Mouse (Mus musculus) fibroblast of lung, adult 2 months (primary cell): ENCODE results near the gene Rbp7.
A peak's percentile ranks its signal among the peaks of the same experiment; 100 is the strongest.
"Not testable (repeated sequence)": the region's sequence is repeated elsewhere in the genome, so short reads cannot be mapped to it uniquely, and the experiment has no call there.

Experiments used
- DNase-seq: peaks from one replicate; pipeline ENCODE4 v3.0.0-alpha.2; 2011; ENCODE audit warnings: low read depth

Rbp7 gene

GRCm38 (mm10) chr4:149454879-149455278, at the start of gene Rbp7:
Gene Rbp7 (minus strand): TSS chr4:149454978.
- no peak for DNase-seq

DNA sequence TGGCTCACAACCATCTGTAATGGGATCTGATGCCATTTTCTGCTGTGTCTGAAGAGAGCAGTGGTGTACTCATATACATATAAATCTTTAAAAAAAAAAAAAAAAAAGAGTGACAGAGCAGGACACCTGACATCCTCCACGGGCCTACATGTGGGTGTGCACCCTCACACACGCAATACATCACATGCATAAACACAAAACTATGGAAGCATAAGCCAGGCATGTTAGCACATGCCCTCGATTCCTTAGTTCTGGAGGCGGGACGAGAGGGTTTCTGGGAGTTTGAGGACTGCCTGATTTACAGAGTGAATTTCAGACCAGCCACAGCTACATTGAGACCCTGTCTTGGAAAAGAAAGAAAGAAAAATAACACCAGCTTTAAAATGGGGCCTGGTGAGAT, 49.6 kb upstream of the Rbp7 start:
- DNase-seq = no peak

GRCm38 (mm10) chr4:149499790-149500189, 45.0 kb upstream of the Rbp7 start:
- DNase-seq = peak; percentile 67

DNA sequence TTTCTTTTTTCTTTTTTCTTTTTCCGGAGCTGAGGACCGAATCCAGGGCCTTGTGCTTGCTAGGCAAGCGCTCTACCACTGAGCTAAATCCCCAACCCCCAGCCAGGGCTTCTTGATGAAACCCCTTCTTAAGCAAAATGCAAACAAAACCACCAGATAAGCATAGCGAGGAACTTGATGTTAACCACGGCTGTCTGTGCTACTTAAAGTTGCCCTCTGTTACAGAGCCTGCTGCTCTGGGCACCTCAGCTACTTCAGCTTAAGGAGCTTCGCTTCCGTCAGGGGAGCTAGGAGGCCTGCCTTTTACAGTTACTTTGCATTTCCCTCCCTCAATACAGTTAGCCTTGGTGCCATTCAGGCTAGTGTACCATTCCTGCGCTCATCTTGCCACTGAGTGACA, 44.1 kb upstream of the Rbp7 start:
- no peak for DNase-seq

DNA sequence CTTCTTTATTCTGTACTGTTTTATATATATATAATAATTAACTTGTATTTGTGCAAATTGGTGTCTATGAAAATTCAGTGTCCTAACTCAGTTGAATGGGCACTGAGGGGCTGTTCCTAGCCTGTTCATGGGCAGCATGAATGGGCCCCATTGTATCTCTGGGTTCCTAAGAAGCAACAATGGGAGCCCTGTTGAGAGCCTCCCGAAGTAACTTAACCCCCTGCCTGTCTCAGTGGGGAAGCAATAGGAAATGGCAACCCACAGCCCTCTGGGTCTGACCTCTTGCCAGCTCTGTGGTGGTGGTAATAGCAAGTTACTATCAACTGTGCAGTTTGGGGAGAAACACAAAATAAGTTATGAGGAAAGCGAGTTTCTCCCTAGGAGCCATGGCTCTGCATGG, 41.8 kb upstream of the Rbp7 start:
- peak; percentile 81 for DNase-seq

- no peak for DNase-seq
Measured at GRCm38 (mm10) chr4:149491151-149491550, 36.4 kb upstream of the Rbp7 start.

GRCm38 (mm10) chr4:149489415-149490240, 34.9 kb upstream of the Rbp7 start:
- no peak for DNase-seq

DNA sequence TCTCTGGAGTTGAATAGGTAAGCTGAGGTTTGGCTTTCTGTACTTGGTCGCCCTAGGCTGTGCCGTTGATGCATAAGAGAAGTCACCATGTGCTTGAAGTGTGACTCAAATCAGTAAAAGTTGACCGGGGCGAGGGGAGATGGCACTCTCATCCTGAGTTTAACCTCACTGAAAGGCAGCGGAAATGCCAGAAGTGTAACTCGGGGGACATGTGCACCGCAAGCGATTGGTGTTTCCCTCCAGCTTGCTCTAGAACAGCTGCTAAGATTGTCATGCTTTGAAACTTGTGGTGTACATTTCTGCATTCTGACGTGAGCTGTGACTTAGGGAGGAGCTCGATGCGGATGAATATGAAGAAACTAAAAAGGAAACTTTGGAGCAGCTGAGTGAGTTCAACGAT, 33.0 kb upstream of the Rbp7 start:
- DNase-seq = no peak

DNA sequence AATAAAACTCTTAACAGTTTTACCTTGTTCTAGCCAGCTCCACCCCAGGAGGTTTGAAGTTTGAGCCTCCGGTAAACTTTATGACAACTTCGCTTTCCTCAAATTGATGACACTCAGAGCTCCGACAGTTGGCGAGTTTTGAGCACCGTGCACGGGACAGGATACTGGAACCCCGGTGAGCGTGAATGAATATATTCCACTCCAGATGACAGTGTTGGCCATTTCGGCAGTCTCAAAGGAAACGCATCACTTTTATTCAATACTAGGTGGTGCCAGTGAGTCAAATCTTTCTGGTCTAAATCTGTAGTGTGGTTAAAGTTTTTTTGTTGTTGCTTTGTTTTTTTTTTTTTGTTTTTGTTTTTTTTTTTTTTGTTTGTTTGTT, 31.0 kb upstream of the Rbp7 start:
- peak; percentile 19 for DNase-seq

DNA sequence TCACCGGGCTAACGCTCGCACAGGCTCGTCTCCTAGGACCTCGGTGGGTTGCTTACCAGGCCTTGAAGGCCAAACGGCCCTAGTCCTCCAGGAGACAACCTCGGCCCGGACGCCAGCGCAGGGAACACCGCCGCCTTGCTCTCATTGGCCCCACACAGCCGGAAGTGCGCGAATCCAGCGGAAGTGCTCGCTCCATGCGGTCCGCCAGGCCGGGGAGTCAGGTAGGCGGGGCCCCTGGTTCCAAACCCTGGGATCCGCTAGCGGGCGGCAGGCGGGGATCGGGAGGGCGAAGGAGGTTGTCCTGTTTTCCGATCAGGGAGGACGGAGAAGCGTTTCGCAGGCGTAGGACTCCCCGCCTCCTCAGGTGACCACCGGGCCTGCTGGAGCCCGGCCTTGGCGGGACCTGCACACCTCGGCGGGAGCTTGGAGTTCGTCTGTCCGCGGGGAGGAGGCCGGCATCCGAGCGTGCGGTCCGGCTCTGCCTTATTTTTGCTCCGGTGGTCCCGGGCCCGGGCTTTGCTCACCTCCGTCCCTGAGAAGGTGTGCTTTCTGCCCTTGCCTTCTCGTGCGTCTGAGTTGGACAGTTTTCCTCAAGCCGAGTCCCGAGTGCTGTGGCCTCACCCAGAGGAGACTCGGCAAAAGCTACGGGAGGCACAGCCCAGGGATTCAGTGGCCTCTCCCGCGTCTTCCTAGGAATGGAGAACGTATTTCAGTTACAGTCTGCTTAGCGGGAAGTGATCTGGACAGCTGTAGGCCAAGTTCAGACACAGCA, 30.5 kb upstream of the Rbp7 start, which contains the start of the genes Nmnat1 and Lzic:
TSS of gene Nmnat1 (minus strand) at position 150 of the 772 bp plus-strand sequence.
TSS of gene Lzic (plus strand) at position 177 of the 772 bp plus-strand sequence.
- DNase-seq = peak; percentile 82

GRCm38 (mm10) chr4:149484566-149484965, 29.8 kb upstream of the Rbp7 start:
- DNase-seq = no peak

DNA sequence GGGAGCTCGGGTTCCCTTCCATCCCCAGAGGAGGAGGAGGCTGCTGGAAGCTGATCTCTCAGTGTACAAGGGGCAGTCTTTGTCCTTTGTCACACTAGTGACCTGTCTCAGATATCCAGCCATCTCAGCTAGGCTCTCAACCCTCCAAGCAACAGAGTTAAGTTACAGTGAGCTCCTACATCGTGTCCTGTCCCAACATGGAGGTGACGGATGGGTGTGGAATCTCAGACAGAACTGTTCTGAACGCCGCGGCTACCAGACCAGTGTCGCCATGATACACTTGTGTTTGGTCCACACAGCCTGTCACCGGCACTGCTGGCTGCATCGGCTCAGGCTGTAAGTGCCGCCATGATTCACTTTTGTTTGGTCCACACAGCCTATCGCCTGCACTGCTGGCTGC, 22.3 kb upstream of the Rbp7 start, which contains the start of gene Tmem274:
TSS of gene Tmem274 (plus strand) at position 301 of the 400 bp plus-strand sequence.
- DNase-seq = no peak

- no peak for DNase-seq
Measured at GRCm38 (mm10) chr4:149475096-149475495, 20.3 kb upstream of the Rbp7 start.

DNA sequence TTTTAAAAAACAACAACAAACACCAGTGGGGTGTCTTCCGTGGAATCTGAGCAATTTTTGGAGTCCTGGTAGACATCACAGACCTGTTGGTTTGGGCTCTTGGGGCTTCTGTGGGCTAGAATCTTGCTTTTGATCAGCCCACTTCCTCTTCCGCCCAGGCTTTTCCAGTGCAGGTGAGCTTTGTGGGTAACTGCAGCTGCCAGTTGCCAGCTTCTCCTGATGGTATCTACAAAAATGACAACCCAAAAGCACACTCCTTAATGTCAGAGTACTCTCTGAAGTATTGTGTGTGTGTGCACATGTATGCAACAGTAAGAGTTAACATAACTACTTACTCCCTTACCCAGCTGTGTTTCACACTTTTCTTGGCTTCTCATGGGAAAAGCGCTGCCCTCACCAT, 14.8 kb upstream of the Rbp7 start:
- no peak for DNase-seq

DNA sequence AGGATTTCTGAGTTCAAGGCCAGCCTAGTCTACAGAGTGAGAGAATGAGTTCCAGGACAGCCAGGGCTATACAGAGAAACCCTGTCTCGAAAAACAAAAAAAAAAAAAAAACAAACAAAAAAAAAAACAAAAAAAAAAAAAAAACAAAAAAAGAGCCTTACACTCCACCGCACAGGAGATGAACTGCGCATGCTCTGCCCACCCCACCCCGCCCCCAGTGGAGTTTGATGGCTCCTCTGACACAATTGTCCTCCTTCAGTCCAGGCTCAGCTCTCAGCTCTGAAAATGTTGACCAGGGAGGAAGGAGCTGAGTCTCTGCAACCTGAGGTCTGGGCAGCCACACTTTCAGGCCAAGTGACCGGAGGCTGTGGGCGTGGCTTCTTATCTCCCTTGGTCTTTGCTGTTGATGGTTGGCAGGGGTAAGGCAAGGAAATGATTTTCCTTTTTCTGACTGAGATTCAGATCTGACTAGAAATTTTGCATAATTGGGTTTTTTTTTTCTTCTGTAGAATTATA, 8.7 kb upstream of the Rbp7 start:
- DNase-seq = no peak

GRCm38 (mm10) chr4:149462305-149462971, 7.7 kb upstream of the Rbp7 start:
- DNase-seq = no peak

DNA sequence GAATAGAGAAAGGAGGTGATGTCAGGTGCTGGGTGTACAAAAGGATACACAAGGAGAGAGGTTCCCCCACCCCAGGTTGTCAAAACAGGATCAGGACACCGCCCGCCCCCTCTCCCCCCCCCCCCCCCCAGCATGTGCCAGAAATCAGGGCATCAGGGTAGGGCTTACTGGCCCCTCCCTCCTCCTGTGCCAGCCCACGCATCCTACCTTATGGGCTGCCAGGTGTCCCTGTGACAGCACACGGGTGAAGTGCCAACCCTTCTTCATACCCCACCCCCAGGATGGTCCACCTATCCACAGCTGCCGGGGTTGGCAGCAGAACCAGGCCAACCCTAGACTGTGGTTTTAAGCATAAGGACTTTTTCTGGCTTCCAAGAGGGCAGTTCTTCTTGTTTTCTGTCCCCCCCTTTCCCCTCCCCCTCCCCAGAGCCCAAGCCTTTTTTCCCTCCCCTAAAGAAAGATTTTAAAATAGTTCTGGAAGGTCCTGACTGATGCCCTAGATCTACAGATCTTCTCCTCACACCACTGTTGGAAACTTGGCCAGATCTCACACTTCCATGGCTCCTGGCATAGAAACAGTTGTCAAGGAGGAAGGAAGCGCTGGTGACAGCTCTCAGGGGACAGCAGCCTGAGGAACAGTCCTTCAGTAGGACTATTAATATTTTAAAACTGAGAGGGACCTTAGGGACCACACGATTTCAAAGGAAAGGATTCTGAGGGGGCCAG, 7.0 kb upstream of the Rbp7 start:
- no peak for DNase-seq

DNA sequence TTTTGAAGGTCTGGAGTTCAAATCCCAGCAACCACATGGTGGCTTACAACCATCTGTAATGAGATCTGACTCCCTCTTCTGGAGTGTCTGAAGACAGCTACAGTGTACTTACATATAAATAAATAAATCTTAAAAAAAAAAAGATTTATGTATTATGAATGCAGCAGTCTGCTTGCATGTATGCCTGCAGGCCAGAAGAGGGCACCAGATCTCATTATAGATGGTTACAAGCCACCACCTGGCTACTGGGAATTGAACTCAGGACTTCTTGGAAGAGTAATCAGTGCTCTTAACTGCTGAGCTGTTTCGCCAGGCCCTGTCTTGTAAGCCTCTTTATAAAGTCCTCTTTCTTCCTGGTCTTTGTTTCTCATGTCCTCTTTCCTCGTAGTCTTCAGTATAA, 5.7 kb upstream of the Rbp7 start:
- DNase-seq = not testable (repeated sequence)

DNA sequence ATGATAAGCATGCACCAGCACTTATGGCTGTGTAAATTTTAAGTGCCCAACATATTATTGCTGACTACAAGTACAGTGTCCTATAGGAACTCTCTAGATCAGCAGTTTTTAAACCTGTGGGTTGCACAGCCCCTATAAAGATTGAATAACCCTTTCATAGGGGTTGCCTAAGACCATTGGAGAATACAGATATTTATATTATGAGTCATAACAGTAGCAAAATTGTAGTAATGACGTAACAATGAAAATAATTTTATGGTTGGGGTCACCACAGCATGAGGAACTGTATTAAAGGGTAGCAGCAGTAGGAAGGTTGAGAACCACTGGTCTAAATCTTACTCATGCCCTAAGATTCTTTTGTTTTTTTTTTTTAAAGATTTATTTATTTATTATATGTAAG, 4.6 kb upstream of the Rbp7 start:
- no peak for DNase-seq

GRCm38 (mm10) chr4:149458526-149458925, 3.7 kb upstream of the Rbp7 start:
- DNase-seq = no peak

DNA sequence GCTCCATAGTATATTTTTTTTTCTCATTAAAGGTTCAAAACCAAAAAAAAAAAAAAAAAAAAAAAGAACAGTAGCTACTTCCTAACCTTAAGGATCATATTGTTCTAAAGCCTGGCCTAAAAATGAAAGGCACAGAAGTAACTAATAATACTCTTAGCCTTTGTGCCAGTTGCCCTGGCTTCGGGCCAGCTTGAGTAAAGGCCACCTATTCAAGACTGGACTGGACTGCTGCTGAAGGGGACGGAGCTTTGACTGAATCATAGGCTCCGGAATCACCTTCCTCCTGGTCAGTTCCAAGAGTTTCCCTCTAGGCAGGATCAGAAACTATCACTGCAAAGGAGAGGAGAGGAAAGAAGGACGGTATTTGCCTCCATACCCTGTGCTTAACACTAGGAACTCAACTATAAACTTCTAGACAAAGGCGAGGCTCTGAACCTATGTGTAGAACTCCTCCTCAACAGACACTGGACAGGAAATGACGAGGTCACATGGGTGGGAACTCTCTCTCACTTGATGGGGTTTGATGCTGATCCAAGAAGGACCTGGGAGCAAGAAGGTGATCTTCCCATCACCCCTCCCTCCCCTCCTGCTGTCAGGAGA, 3.2 kb upstream of the Rbp7 start:
- no peak for DNase-seq
